Mouse (Mus musculus): ENCODE data around the gene Fkbp8.

Gene Fkbp8

GRCm38 (mm10) chr8:70529741-70530161, 2.2 kb downstream of the Fkbp8 start:
- DNase-seq: no peak

- no peak for DNase-seq
These were observed 2.8 kb downstream of the Fkbp8 start for GRCm38 (mm10) chr8:70530314-70530713.

DNA sequence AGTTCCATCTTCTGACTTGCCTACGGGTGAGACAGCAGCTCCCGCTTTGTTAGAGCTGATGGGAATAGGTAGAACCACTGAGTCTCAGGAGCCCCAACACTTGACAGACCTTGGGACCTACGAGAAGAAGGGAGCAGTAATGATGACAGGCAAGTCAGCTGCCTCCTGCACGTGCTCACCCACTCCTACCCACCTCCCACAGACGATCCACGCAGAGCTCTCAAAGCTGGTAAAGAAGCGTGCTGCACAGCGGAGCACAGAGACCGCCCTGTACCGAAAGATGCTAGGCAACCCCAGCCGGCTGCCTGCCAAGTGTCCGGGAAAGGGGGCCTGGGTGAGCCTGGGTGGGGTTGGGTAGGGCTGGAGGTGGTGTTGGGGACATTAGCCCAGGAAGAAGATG, 6.8 kb downstream of the Fkbp8 start:
- DNase-seq: no peak

GRCm38 (mm10) chr8:70535221-70535620, 7.7 kb downstream of the Fkbp8 start:
- DNase-seq: no peak

DNA sequence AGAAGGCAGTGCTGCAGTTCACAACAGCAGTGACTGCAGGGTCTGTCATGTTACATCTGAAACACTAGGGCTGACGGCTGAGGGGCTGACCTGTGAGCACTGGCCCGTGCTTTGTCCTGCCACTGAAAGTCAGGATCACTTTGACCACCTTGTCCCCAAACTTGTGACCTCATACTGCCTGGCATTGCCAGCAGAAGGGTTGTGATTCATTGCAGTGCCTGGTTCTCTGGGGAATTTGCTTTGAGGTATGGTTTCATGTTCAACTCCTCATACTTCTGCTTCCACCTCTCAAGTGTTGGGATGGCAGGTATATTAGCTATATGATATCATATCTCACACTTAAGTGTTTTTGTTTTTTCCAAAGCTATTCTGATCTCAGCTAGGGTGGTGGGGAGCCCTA, 8.2 kb downstream of the Fkbp8 start:
- no peak for DNase-seq

DNA sequence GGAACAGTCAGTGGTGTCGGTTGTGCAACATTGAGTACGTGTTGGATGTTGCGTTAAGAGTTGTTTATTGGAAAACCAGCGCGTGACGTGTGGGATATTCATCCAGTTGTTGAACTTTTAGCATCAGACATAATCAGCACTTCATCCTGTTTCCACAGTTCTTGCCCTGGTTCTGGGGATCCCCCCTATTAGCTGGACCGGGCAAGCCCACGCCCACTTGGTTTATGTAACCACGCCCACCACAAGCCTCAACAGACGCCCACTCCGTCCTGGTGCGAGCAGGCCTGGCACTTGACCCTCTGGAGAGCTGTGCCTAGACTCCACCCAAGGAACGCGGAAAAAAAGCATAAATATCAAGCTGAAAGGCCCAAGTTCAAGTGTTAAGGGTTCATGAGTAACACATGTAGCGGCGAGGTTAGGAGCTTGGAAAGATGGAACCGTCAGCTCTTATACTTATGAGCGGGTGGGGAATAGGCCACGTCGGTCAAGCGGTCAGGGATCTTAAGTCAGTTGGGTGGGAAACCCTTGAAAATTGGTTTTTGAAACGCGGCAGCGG, 10.6 kb downstream of the Fkbp8 start:
- DNase-seq: peak; percentile 66

GRCm38 (mm10) chr8:70538633-70539076, 11.1 kb downstream of the Fkbp8 start:
- DNase-seq: peak; percentile 100

DNA sequence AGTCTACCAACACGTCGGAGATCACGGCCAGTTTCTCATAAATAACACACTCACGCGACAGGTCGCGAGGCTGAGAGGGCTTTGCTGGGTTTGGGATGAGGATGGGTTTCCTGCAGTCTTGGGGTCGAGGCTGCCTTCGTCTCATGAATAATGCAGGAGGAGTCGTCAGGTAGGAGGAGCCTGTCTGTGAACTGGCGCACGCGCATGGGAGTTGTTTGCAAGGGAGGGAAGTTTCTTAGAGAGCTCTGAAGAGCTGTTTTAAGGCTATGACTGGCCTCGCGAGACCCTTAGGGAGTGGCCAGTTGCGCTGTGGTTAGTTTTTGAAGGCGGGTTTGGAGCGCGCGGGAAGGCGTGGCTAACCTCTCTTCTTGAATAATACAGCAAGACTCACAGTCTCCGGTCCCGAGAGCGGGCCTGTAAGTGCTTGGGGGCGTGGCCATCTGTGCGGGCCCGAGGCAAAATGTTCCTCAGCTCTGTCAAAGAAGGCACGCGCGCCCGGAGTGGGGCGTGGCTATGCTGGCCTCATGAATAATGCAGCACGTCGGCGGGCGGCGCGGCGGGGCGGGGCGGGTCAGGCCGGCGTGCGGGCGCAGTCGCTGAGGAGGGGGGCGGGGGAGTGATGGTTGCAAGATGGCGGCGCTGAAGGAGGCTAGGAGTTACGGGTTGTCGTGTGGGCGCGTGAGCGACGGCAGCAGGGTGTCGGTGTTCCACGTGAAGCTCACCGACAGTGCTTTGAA, 11.7 kb downstream of the Fkbp8 start, which contains the start of gene Ell:
Gene Ell (plus strand): TSS at position 381 of the 737 bp plus-strand sequence.
- DNase-seq: peak; percentile 100

GRCm38 (mm10) chr8:70540013-70540506, 12.5 kb downstream of the Fkbp8 start:
- no peak for DNase-seq

DNA sequence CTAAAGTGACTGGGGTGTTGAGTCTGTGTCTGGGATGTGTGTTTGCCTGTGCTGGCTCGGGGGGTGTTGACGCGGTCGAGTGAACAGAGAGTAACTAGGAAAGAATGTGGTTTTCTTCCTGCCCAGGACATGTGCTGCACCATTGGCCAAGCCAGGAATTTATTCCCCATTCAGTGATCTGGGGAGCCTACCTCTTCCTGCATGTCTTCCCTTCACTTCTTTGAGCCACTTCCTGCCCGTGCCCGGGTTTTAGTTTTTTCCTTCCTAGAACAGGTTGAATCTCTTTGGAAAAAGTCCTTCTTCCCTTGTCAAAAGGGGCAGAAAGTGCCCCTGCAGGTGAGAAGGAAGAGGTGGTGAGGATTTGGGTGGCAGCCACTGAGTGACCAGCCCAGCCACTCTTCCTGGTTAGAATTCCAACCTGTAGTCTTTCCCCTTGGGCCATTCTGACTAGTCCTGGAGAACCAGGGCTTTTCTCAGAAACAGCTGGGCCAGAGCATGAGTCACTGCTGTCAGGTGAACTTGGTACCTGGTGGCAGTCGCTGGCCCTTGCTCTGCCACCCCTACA, 13.1 kb downstream of the Fkbp8 start:
- DNase-seq: peak; percentile 49

DNA sequence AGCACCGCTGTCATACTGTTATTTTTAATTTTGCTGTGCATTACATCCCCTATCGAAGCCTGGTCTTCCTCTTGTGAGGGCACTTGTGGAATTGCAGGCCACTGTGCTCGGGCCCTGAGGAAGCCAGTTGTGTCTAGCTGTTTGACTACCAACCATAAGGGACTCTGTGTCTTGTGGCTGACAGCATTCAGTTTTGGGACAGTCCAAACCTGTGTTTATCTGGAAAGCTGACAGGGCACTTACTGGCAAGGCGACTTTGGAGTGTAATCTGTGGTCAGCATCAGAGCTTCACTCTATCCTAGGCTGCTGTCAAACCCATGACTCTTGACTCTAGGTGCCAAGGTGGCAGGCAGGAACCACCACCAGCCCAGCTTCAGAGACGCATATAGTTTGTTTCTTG, 13.6 kb downstream of the Fkbp8 start:
- no peak for DNase-seq

GRCm38 (mm10) chr8:70544200-70544687, 16.7 kb downstream of the Fkbp8 start:
- DNase-seq: no peak

- no peak for DNase-seq
These were observed 18.9 kb downstream of the Fkbp8 start for GRCm38 (mm10) chr8:70546412-70546811.

DNA sequence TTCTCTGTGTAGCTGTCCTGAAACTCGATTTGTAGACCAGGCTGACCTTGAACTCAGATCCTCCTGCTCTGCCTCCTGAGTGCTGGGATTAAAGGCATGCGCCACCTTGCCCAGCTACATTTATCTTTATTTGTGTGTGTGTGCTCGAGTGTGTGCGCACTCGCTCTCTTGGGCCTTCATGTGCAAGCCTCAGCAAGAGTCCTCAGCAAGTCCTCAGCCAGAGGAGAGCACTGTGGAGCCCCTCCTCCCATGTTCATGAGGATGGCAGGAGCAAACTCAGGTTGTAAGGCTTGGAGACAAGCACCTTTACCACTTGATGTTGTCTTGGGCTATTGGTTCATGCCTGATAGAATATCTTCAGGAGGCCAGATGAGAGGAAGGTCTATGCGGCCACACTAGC, 20.2 kb downstream of the Fkbp8 start:
- no peak for DNase-seq

DNA sequence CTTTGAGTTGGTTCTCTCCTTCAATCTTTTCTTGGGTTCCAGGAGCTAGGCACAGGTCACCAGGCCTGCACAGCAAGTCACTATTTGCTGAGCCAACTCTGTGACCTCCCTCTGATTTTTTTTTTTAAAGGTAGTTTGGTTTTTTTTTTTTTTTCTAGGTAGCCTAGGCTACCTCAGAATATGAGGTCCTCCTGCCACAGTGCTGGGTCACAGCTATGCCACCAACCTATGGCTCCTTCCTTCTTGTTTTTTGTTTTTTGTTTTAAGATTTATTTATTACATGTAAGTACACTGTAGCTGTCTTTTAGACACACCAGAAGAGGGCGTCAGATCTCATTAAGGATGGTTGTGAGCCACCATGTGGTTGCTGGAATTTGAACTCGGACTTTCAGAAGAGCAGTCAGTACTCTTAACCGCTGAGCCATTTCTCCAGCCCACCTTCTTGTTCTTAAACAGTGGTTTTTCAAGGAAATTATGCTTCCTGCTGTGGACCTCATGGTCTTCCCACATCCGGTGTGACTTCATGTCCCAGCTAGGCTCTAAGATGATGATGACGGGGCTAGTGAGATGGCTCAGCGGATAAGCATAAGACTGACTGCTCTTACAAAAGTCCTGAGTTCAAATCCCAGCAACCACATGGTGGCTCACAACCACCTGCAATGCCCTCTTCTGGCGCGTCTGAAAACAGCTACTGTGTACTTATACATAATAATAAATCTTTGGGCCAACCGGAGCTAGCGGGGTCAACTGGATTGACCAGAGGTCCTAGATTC, 22.1 kb downstream of the Fkbp8 start:
- DNase-seq: no peak

DNA sequence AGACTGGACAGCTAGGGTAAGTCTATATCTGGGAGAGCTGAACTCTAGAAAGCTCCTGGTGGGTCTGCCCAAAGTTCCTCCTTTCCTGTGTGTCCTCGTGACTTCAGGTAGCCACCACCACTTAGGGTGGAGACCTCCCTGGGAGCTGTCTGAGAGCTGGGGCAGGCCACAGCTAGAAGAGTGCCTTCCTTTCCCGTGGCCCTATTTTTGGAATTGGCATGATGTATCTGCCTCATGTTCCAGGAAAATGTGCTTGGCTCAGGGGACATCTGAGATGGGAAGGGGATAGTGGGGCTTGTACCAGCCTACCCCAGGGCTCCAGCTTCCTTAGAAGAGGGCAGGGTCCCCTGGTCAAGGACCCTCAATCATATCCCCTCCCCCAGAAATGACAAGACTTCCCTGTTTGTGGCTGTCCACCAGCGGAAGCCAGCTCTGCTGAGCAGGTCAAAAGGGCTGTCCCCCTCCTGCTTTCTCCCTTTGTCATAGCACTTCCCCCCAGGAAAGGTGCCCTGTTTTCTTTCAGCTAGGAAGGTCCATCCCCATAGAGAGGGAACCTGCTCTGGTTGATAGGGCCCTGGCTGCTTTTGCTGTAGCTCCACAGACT, 24.1 kb downstream of the Fkbp8 start:
- no peak for DNase-seq

DNA sequence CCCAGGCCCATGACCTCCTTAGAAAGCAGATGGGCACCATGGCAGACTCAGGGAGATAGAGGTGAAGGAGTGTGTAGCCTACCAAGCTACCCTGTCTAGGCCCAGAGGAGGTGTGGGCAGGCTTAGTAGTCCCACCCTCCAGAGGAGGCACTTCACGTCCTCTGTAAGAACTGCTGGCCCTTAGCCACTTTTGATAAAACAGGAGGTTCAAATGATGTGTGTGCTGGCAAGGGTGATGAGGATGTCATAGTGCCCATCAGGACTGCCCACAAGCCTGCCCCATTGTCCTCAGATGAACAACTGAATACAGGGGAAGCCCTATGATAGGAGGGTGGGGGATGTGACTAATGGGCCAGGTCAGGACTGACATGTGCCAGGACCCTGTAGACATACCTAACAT, 25.3 kb downstream of the Fkbp8 start:
- no peak for DNase-seq

- peak; percentile 59 for DNase-seq
These were observed 26.2 kb downstream of the Fkbp8 start for GRCm38 (mm10) chr8:70553740-70554139.

- no peak for DNase-seq
These were observed 27.7 kb downstream of the Fkbp8 start for GRCm38 (mm10) chr8:70555079-70555747.

DNA sequence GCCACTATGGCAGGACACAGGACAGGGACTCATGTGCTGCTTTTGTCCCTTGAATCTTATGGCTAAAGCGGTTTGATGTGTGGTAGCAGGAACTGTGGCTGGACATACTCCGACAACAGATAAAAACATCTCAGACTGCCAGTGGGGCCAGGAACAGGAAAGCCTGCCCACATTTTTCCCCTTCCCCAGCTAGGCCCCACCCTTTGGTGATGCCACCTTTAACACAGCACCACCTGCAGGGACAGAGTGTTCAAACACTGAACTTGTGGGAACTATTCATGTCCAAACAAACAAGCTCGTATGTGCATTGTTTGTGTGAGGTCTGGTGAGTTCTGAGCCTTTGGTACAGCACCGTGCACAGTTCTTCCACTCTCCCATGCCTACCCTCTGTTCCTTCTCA, 30.8 kb downstream of the Fkbp8 start:
- DNase-seq: no peak

- DNase-seq: no peak
These were observed 31.5 kb downstream of the Fkbp8 start for GRCm38 (mm10) chr8:70558983-70559382.

- DNase-seq: peak; percentile 61
These were observed 32.6 kb downstream of the Fkbp8 start for GRCm38 (mm10) chr8:70560096-70560495.

Data from kidney, adult 18-20 months (tissue).